Comparison of ENCODE assay signal across 8 mouse cellular contexts in the genomic region with DNA sequence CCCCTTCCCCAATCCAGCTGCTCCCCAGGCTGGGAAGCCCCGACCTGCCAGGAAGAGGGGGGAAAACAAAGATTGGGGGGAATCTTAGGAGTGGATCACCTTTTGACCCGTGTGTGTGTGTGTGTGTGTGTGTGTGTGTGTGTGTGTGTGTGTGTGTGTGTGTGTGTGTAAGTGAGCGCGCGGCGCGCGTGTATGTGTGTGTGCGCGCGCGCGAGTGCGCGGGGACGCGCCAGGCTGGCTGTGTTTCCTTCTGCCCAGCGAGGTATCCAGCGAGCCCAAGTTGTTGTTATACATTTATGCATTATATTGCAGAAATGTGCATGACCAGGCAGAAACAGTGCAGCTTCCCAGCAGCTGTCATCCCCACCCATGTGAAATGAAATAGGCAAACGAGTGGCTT. TPM values are rescaled to one million over a fixed set of nuclear protein-coding genes. Genes with fewer than 3 reads are reported as not detected.
DNase-seq lines count a peak whose midpoint lies in the region; ATAC-seq and TF ChIP-seq lines count a peak whose summit lies in the region.

No protein-coding gene starts in this region.

- peak overlapping the region; percentile 79 for H3K4me3 ChIP-seq in neural tube, embryonic 11.5 days (ENCODE audit: low read depth, low read length)
- H3K4me3 ChIP-seq in forebrain, postnatal 0 days (ENCODE audit: low read depth, low read length) = peak overlapping the region; percentile 76
- peak overlapping the region; percentile 74 for H3K4me3 ChIP-seq in limb, embryonic 15.5 days

- no peak for ATAC-seq in neural tube, embryonic 11.5 days (ENCODE audit: insufficient read depth, low FRiP score, low TSS enrichment)
- ATAC-seq in forebrain, postnatal 0 days = no peak
- ATAC-seq in limb, embryonic 15.5 days (ENCODE audit: insufficient number of reproducible peaks, low FRiP score, low TSS enrichment, low read depth) = no peak

- WGBS in neural tube, embryonic 11.5 days = under 1% methylated on average over 17 of the region's 20 CpGs
- under 1% methylated on average over 18 of the region's 20 CpGs for WGBS in forebrain, postnatal 0 days
- WGBS in limb, embryonic 15.5 days = 1% methylated on average over 19 of the region's 20 CpGs

- peak overlapping the region; percentile 82 for H3K4me2 ChIP-seq in neural tube, embryonic 11.5 days (ENCODE audit: low read depth)
- H3K4me2 ChIP-seq in forebrain, postnatal 0 days (ENCODE audit: low read depth) = peak overlapping the region; percentile 98
- peak overlapping the region; percentile 90 for H3K4me2 ChIP-seq in limb, embryonic 15.5 days

- H3K9ac ChIP-seq in neural tube, embryonic 11.5 days (ENCODE audit: low read length) = peak overlapping the region; percentile 96
- H3K9ac ChIP-seq in forebrain, postnatal 0 days = peak overlapping the region; percentile 88
- peak overlapping the region; percentile 70 for H3K9ac ChIP-seq in limb, embryonic 15.5 days

- DNase-seq in cerebellum, adult 11-12 months = peak; percentile 66
- DNase-seq in cerebellum, postnatal 14 days = no peak
- no peak for DNase-seq in neural tube, embryonic 11.5 days (ENCODE audit: low spot score)
- no peak for DNase-seq in neural tube, embryonic 10.5 days (ENCODE audit: extremely low spot score, low spot score)
- DNase-seq in forebrain, postnatal 0 days = peak; percentile 66
- peak; percentile 34 for DNase-seq in right cerebral cortex, postnatal 14 days
- DNase-seq in layer of hippocampus, postnatal 36 days = no peak

- TF ChIP-seq CTCF in forebrain, postnatal 0 days (IDR thresholded peaks at IDR 0.05; ENCODE audit: low read depth) = no peak

- H3K27me3 ChIP-seq in neural tube, embryonic 11.5 days (ENCODE audit: control insufficient read depth, insufficient read depth, low read length) = no peaks in the 10 kb centered on the region
- no peaks in the 10 kb centered on the region for H3K27me3 ChIP-seq in forebrain, postnatal 0 days (ENCODE audit: insufficient read depth, low read length)
- H3K27me3 ChIP-seq in limb, embryonic 15.5 days = no peaks in the 10 kb centered on the region

- H3K27ac ChIP-seq in neural tube, embryonic 11.5 days (ENCODE audit: low read depth, low read length) = peak overlapping the region; percentile 98; the same call in 1 of the 2 replicates
- H3K27ac ChIP-seq in forebrain, postnatal 0 days (ENCODE audit: low read depth, low read length) = peak overlapping the region; percentile 98
- H3K27ac ChIP-seq in limb, embryonic 15.5 days = peak overlapping the region; percentile 97

- H3K9me3 ChIP-seq in neural tube, embryonic 11.5 days (ENCODE audit: control insufficient read depth, low read length) = no peaks in the 10 kb centered on the region
- H3K9me3 ChIP-seq in forebrain, postnatal 0 days (ENCODE audit: low read length) = no peaks in the 10 kb centered on the region
- H3K9me3 ChIP-seq in limb, embryonic 15.5 days = no peaks in the 10 kb centered on the region

- no peaks in the 10 kb centered on the region; the same call in 1 of the 2 replicates for H3K4me1 ChIP-seq in neural tube, embryonic 11.5 days (ENCODE audit: control insufficient read depth, insufficient read depth, low read length)
- no peaks in the 10 kb centered on the region for H3K4me1 ChIP-seq in forebrain, postnatal 0 days (ENCODE audit: insufficient read depth)
- peaks cover 7% of the 10 kb centered on the region for H3K4me1 ChIP-seq in limb, embryonic 15.5 days

- H3K36me3 ChIP-seq in neural tube, embryonic 11.5 days (ENCODE audit: control insufficient read depth, insufficient read depth, low read length) = no peaks in the 10 kb centered on the region
- H3K36me3 ChIP-seq in forebrain, postnatal 0 days (ENCODE audit: insufficient read depth) = no peaks in the 10 kb centered on the region
- no peaks in the 10 kb centered on the region for H3K36me3 ChIP-seq in limb, embryonic 15.5 days

RNA-seq across cellular contexts. Expression of gene Maml3, which starts 0.3 kb away (rescaled TPM):
- polyA plus RNA-seq in neural tube, embryonic 11.5 days (2014; fragmentation: Nextera tagmentation; extraction: Ambion mirVana) = 7.8 and 8.1 TPM in 2 replicates
- 8.4 and 14.9 TPM in 2 replicates for total RNA-seq in forebrain, postnatal 0 days (2014; rRNA removed)
- polyA plus RNA-seq in forebrain, postnatal 0 days (2015; fragmentation: Nextera tagmentation; extraction: Ambion mirVana) = 1.8 and 3.1 TPM in 2 replicates
- polyA plus RNA-seq in limb, embryonic 15.5 days (2015; fragmentation: Nextera tagmentation; extraction: Ambion mirVana) = 4.4 and 5.1 TPM in 2 replicates
- 1 to 10 TPM; 8.3 to 9.8 TPM for total RNA-seq in layer of hippocampus, postnatal 36 days (2021)

Comparison
In these comparisons a context has a peak if more than half of its experiments do, and no peak if none do; other contexts are left out.
1. DNase-seq: peak in cerebellum, adult 11-12 months (single experiment), forebrain, postnatal 0 days (single experiment) and right cerebral cortex, postnatal 14 days (single experiment); none in cerebellum, postnatal 14 days (0 of 2), neural tube, embryonic 11.5 days (single experiment), neural tube, embryonic 10.5 days (single experiment) and layer of hippocampus, postnatal 36 days (0 of 2).
2. Peak in every context shown above with its lines, with median percentiles within 50 percentile points of each other: H3K27ac ChIP-seq, H3K4me2 ChIP-seq, H3K4me3 ChIP-seq and H3K9ac ChIP-seq.